Mouse (Mus musculus) ovary, postnatal 10 days (tissue): ENCODE results near the gene Mrpl23.
A peak's percentile ranks its signal among the peaks of the same experiment; 100 is the strongest.

Source experiments
- DNase-seq: peaks from one replicate; pipeline ENCODE4 v3.0.0; 2022; ENCODE audit warnings: low spot score

The Mrpl23 gene

DNA sequence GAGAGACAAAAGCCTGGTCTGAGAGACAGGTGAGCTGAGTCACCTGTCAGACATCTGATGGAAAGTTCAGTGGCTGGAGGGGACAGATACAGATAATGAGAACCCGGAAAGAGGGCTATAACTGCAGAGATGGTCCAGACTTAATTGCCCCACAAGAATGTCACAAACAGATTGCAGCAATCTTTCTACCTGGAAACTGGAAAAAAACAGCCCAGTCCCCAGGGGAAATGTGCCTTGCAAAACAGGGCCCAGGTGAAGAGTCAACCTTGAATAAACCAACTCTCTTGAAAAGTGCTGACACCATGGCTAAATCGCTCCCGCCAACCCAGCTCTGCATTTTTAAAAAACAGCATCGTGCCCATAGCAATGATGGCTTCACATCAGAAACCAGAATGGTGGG lies 12.2 kb upstream of the Mrpl23 start:
- no peak for DNase-seq

DNA sequence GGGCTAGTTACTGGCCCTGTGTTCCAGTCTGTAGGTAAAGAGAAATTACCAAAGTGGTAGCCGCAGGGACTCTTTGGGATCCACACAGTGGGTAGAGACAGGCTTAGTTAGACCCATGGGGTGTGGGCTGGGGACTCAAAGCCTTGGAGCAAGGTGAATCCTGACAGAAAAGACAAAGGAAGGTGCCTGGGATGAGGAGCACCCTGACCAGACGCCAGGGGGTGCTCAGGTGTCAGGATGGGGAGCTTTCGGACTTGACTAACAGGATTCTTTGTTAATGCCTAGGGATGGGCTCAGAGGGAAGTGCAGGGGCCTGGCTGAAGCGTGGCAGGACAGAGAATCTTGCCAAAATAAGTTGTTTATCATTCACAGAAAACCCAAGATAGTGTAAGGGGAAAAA lies 10.1 kb upstream of the Mrpl23 start:
- no peak for DNase-seq

DNA sequence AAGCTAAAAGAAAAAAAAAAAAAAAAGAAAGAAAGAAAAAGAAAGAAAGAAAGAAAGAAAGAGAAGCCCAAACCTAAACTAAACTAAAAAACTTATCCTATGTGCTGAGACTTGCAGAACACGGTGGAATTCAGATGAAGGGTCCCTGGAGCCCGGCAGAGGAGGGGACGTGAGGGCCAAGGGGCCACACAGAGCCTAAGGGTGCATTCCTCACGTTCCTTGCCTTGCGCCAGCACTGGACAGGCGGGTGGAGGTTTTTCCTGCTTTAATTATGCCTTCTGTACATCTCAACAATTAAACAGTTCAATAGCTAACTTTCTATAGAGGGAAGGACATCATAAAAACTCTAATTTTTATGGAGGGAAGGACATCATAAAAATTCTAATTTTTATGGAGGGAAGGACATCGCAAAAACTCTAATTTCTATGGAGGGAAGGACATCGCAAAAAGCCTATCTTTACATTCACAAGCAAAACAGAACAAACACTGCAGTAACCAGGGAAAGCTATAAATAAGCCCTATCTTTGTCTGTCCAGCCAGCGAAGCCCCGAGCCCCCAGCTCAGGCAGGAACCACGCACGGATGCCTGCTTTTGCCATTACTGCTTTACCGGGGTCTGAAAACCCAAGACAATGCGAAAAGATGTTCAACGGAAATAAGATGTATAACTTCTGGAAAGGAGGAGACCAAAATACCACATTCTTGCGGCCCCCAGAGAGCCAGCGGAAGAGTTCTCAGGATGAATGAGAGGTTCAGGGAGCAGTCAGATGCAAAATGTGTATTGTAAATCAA lies 9.1 kb upstream of the Mrpl23 start:
- DNase-seq = no peak

DNA sequence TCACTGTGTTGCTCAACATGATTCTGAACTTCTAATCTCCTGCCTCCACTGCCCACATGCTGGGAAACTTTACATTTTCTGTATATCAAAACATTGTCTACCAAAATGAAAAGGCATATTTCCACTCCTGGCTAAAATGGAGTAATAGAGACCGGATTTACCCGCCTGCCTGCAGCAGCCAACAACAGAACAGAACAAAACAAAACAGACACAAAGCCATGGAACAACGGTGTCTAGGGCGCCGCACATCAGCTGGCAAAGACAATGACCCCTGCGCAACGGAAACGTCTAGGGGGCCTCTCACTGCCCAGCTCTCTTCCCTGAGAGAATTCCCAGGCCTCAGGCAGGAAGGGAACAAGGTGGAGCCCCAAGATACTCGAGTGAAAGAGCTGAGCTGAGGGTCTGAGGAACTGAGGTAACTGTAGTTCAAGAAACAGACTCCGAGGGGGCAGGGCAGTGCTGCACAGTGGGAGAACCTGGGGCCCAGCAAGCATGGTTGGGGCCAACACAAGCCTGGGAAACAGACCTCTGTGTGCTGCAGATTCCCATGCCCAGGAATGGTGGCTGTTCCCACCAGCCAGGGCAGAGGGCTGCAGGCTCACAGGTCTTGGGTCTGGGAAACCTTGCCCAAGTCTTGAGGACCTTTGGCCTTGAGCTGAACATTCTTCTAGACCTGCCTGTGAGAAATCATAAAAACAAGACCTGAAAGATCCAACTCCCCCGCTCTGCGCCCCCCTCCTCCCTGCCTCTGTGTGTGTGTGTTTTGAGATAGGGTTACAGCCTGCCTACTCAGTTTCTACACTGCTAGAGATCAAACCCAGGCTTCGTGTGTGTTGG lies 6.9 kb upstream of the Mrpl23 start:
- DNase-seq = no peak

DNA sequence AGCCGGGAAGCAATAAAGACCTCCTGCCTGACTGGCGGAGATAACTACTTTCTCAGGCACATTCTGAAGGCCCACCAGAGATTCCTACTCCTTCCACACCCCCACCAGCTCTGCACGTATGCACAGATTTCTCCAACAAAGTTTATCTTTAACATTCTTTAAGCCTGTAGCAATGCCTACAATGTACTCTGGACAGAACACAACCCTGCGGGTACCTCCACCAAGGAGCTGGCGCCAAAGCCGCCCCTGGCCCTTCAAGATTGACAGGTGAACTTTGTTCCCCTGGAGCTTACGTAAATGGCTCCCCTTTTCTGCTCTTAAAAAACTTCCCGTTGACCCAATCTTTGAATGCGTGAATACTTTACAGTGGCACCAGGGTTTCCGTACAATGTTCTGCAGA lies 3.1 kb upstream of the Mrpl23 start:
- no peak for DNase-seq

DNA sequence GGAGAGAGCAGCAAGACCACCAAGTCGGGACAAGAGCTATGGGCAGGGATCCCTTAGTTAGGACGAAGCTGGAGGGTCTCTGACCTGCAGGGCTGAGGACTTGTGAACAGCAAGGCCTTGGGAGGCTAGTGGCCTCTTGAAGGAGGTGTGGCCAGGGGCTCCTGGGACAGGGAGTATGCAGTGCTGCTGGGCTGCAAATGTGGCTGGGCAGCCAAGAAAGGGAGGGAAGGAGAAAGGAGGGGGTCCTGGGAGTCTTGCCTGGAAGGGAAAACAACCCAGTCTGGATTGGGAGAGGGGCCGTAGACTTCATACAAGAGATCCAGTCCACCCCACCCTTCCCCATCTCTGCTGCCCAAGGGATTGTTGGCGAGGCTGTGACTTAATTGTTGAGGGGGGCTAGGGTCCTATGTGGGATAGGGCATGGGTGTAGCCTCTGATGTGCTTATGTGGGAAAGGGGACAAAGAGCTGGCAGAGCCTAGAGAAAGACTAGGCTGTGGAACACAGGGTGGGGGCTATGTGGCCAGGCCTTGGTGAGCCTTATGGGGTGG lies 439 bp upstream of the Mrpl23 start:
- DNase-seq = no peak

DNA sequence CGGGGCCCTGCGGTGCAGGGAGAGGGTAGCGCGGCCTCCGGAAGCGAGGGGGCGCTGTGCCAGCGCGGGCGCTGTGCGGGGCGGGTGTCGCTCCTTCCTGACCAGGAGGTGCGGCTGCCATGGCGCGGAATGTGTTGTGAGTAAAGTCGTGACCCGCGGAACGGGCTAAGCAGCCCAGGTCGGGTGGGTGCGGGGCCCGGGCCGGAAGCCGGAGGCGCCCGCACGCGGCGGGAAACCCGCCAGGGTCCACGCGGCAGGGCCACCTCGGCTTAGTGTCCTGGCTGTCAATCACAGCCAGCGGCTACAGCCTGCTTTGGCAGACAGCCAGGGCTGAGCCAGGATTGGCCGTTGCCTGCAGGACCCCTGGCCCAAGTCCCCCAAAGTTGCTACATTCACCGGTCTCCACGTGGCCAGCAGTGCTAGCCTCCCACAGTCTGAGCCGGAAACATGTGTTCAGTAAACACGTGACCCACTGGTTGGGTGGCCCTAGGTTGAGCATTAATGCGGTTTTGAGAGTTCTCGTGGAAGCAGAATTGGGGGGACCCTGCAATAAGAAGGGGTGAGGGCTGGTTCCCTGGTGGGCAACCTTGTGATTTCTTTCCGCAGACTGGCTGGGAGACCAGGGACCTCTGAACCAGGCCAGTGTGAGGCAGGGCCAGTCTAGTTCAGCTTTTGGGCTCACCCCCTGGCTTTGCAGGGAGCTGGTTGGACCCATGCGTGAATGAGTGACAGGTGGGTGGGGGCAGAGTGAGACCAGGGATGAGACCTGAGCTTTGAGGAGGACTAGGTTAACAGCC lies 771 bp downstream of the Mrpl23 start:
- DNase-seq = peak; percentile 75

DNA sequence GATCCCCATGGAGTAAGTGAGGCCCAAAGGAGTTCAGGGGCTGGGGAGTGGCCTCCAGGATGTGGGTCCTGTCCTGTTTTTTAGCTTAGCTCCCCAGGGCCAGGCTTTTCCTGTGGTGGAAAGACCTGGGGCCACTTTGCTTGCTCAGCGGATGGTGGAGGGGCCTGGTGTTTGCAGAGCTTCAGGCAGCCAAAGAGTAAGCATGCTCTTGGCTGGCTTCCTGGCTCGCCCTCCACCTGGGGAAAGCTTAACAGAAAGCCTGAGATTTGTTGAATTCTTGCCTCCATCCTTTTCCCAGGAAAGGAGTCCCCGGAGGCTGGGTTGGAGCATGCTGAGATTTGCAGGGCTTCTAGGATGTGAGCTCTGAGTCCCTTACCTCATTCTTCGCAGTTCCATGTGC lies 2.6 kb downstream of the Mrpl23 start:
- DNase-seq = no peak

DNA sequence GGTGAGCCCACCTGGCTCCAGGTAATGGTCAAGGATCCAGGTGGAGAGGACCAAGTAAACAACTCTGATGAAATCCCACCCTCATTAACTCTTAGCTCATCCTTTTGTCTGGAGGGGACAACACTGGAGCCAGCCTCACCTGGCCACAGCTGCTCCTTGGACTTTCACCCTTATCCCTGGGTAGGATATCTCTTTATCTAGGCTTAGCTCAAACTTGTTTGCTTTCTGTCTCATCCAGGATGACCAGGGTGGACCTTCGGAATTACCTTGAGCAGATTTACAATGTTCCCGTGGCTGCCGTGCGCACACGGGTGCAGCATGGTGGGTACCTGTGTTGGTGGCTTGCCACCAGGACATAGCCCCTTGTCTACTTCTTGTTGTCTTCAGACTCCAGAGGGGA lies 3.3 kb downstream of the Mrpl23 start:
- no peak for DNase-seq

DNA sequence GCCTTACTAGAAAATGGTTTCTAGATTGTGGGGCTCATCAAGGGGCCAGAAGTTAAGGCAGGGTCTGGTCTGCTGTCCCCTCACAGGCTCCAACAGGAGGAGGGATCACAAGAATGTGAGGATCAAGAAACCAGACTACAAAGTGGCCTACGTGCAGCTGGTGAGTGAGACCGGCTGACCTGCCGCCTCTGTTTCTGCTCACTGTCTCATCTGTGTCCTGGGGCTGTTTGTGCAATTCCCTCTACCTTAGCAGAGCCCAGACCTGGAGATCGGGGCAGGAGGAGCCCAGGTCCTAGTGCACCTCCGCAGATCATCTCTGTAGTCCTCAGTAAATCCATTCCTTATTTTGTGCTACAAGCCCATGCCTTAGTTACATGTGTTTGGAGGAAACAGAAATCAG lies 4.7 kb downstream of the Mrpl23 start:
- DNase-seq = no peak

DNA sequence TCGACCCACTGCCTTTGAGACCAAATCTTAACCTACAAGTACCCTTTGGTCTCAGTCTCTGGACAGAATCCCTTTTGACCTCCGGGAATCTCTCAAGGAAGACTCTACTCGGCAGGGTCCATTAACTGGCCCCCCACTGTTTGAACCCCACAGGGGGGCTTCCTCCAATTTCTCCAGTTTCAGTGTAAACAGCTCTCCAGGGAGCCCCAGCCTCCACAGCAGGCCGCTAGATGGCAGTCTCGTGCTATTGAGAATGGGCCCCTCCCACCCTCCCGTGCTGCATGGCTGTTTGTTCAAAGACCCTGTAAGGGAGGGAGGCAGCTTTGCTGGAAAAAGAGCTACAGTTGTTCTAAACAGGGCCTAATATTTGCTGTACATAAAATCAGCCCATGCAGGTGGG lies 5.4 kb downstream of the Mrpl23 start:
- peak; percentile 56 for DNase-seq

DNA sequence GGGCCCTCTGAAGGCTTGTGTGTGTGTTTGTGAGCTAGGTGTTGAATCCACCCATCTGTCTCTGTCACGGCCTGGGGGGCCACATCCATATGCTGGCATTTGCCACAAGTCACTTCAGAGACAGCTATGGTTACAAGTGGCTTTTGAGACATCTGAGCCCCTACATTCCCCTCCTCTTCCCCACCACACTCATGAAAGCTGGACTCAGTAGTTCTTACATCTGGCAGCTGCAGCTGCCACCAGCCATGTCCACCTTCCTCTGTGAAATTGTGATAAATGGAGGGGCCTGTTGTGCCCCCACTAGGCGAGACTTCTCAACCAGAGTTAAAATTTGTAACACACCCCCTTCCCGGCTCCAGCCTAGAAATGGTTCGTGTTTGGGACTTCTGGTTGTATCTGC lies 5.8 kb downstream of the Mrpl23 start:
- no peak for DNase-seq

DNA sequence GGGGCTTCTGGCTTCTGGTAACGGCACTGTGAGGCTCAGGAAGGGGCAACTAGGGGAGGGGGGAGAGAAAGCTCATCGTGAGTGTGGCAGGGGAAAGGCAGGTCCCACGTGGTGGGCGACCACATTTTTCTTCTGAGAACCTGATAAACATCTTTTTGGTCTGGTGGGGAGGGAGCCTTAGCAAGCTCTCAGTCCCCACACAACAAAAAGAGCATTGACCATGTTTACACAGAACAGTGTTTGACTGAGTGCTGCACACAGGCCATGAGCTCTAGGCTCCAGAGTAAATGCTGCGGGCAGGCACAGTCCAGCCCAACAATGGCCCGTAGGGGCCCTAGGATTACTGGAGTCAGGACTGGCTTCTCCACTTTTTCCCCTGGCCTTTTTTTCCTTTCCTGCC lies 6.3 kb downstream of the Mrpl23 start:
- DNase-seq = no peak

DNA sequence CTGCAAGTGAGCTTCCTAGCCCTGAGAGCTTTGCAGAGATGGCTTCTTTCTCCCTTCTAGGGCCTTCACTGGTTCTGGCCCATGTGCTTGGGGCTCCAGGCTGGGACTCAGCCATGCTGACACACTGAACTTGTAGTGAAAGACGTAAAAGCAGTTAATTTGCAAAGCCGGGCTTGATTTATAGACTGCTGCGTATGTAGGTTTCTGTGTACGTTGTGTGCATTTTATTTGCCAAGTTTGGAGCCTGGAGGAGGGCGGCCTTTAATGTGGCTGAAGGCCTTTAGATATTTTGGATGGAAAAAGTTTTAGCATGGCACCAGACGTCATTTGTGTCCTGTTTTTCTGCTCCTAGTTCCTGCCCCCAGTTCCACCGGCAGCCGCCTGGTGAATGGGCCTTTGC lies 7.3 kb downstream of the Mrpl23 start:
- no peak for DNase-seq

DNA sequence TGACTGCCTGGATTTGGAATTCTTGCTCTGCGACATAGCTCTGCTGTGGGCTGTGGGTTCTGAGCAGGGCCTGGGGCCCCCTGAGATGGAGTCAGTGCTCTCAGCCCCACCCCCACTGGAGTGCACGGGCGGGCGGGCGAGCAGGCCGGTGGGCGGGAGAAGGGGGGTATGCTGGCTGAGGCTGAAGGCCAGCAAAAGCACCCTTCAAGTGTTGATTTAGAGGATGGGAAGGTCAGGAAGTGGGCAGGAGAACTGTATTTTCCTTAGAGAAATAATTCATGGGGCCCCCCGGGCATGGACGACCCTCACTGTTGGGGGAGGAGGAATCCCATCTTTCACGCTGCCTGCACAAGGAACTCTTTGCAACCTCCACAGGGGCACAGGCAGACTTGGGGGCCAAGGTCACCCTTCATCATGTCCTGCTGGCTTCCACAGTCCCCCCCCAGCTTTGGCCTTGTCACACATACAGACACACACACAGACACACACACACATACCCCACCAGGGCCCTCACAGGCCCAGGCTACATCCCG lies 10.4 kb downstream of the Mrpl23 start:
- no peak for DNase-seq

DNA sequence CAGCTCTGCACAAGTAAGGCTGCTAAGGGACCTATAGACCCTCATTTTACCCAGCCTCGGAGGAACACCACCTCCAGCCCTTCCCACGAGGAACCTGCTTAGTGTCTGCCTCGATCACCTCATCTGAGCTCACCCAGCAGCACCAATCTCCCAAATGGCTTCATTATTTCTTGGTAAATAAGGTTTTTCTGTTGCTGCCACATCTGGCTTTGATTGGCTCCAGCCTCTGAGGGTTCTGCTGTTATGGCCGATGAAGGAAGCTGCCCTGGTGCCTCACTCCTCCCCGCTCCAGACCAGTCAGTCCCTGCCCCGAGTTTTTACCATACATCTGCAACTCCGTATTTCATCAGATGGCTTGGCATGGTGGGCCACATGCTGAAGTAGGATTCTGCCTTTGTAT lies 13.5 kb downstream of the Mrpl23 start:
- DNase-seq = no peak

DNA sequence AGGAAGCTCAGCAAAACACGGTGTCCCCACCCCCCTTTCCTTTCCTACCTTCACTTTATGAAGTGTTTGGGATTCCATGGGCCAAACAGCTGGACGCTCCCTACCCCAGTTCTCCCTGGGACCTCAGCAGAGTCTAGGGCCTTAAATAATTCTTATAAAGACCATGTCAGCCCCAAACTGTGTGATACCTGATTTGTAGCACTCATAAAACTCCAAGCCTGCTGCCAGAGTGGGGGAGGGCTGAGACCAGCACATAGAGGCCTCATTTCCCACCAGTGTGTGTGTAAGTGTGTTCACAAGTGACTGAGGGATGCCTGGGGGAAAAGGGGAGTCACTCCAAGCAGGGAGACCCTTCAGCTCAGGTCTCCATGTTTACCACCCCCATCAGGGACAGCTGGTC lies 15.4 kb downstream of the Mrpl23 start:
- DNase-seq = no peak

DNA sequence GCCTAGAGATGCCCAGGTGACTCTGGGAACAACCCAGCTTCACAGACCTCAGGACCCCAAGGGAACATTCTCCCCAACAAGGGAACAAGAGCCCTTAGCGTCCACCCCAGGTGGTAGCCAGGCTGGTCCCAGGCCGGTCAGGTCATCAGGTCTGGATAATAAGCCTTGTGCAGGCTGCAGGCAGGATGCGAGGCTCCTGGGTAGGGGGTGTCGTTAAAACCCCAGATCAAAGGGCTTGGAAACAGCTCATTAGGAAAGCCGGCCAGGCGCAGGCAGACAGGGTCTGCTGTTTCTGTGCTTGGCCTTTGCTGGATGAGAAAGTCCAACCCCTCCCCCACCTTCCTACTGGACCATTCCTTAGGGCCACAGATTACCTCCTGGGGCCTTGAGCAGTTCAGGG lies 16.2 kb downstream of the Mrpl23 start:
- DNase-seq = no peak

DNA sequence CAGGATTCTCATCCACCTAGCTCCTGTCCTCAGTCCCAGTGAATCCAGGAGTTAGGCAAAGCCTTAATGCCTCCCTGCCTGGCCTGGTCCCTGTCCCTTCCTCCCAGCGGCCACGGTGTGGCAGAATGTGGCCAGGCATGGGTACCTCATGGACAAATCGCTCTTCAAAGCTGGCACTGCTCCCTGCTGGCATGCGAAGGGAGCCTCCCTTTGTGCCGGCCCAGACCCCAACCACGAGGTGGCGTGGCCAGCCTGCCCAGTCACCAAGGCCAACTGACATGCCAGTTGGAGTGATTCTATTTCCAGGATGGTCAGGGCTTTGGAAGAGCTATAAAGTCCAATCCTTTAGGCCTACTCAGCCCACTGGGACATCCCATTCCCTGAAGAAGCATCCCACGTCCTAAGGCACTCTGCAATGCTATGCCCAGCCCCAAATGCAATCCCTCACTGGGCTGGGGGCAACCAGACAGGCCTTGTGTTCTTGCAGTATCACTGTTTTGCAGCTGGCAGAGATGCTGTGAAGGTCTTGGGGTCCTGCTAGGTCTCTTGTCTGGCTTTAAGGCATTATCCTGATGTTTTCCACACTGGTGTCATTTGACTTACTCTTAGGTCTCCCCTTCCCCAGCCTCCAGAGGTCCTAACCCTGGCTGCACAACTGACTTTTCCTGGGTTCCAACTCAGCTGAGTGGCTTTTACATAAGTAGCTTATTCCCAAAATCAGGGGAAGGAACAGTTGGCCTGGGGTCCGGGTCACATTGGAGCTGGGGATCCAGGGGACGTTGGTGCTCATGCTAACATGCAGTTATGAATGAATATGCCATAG lies 17.7 kb downstream of the Mrpl23 start:
- DNase-seq = no peak

DNA sequence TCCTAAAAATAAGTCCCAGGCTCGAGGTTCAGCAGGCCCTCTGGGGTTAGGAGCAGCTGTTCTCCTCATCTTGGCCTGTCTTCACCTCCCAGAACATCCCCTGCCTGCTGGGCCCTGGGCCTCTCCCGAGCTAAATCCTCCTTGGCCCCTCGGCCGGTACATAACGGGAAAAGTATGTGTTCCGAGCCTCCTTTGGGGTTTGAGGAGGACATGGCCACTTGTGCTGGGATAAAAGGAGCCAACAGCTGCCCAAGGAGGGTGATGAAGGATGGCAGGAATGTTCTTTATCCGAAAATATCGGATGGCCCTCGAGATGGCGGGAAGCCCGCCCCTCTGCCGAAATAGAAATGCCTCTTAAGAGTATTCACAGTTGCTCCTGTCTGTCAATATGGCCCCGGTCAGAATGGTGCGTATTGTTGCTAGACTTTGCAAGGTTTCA lies 18.5 kb downstream of the Mrpl23 start:
- DNase-seq = no peak

DNA sequence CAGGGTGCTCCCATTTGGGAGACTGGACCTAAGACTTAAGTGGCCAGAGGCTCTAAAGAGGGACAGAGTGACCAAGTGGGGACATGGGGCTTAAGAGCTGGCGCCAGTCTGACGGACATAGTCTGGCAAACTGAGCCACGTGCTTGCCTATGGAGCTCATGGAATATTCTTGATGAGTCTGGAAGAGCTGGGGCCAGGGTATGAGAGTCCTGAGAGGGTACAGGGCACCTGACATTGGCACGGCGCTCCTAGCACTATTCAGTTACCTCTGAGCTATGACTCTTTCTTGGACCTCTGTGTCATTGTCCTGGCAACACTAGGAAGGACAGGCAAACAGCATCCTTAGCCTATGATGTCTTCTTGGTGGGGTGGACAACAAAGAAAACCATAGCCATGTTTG lies 19.2 kb downstream of the Mrpl23 start:
- no peak for DNase-seq
